Mouse (Mus musculus): ENCODE results near the gene Kcnn4.

Gene Kcnn4

DNA sequence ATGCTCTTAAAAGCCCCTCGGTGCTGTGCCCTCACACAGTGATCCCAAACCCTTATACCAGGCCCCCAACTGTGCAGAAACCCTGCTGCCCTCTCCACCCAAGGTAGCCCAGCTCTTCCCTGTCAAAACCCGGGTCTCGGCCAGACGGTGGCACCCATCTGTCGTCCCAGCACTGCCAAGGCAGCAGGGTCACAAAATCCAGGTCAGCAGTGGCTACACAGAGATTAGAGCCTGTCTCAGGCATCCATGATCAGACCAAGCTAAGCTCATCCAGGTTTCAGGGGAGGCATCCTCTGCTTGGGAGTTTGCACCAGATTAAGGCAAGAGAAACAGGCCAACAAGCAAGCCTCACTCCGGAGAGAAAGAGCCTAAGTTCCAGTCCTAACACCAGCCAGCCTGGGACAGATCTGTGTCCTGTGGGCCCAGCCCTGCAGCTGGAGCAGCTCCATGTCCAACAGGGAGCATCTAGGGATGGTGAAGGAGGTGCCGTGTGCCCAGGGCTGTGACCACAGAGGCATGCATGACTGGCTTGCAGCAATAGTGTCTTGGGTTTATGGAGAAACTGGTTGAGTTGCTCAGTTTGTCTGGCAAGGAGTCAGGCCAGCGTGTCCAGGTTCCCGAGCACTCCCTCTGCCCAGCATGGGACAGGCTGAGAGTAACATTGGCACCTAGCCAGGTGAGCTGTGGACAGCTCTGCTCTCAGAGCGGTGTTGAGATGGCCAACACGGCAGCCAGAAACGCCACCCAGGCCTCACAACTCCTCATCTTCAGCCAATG, 54.1 kb downstream of the Kcnn4 start:
- DNase-seq (ENCODE audit: low read depth, low spot score) = no peak

DNA sequence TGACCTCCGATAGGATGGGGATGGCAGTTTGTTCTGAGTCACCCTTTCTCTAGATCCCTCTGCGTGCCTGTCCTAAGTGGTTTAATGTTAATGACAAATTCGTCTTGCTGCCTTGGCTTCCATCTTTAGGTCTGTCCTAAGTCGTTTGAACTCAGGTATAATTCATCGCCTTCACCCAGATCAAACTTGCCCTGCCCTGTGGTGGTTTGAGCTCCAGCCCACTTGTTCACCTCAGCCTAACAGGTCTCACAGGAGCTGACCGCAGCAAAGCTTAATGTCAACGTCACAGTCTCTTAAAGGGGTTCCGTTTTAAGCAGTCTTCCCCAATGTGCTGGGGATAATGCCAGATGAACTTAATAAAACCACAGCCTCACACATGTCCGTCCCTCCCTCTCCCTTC, 55.9 kb downstream of the Kcnn4 start:
- DNase-seq (ENCODE audit: low read depth, low spot score) = no peak

GRCm38 (mm10) chr7:24427168-24427567, 57.1 kb downstream of the Kcnn4 start:
- no peak for DNase-seq (ENCODE audit: low read depth, low spot score)

- no peak for DNase-seq (ENCODE audit: low read depth, low spot score)
Measured at GRCm38 (mm10) chr7:24428725-24429124, 58.7 kb downstream of the Kcnn4 start.

- no peak for DNase-seq (ENCODE audit: low read depth, low spot score)
Measured at GRCm38 (mm10) chr7:24429413-24430112, 59.5 kb downstream of the Kcnn4 start.

DNA sequence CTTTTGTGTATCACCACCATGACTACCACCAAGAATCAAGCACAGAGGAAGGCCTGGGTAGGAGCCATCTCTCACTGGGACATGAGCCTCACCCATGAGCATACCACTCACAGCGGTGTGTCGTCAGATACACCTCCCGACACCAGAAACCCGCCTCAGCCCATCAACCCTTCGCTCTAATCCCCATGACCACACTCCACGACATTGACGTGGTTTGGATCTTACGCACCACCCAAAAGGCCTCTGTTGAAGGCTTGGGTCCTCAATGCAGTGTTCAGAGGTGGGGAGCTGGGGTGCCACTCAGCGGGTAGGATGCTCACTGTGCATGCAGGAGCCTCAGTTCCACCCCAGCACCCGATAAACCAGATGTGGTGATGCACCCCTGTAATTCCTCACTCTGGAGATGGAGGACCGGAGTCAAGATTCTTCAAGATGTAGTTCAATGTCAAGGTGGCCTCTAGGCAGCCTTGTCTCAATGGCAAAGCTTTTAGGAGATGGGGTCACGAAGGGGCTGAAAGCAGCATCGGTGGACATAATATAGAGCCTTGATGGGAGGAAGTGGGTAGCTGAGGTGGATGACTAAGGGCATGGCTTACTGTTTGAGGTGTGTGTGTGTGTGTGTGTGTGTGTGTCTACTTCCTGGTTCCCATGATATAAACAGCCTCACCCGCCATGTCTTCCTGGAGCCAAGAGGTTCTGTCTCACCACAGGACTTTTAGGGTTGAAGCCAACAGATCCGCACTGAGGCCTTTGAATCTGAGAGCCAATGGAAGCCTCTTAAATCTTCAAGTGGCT, 60.7 kb downstream of the Kcnn4 start:
- peak; percentile 71 for DNase-seq (ENCODE audit: low read depth, low spot score)

GRCm38 (mm10) chr7:24431713-24432112, 61.6 kb downstream of the Kcnn4 start:
- peak; percentile 57 for DNase-seq (ENCODE audit: low read depth, low spot score)

DNA sequence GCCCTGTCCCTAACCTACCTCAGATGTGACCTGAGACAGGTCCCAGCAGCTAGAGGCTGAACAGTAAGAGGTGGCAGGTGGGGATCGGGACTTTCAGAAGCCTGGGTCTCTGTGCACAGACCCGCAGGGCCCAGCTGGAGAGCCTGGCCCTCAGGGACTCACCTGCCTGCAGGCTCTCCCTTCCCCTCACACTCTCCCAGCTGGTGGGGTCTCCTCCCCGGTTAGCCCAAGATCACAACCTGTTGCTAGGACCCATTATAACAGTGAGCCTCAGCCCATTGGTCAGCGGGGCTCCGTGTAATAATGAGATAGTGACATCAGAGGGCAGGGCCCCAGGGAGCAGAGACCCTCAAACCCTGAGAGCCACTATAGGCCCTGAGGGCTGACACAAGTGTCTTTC, 65.2 kb downstream of the Kcnn4 start:
- DNase-seq (ENCODE audit: low read depth, low spot score) = no peak
